Mouse (Mus musculus) cerebellum, postnatal 4 days (tissue): ENCODE measurements around the gene Ubr7.

Experiments used
- DNase-seq, 2 experiments: peaks; one replicate each; pipeline ENCODE4 v3.0.0; 2022; ENCODE audit warnings: low spot score in 2 of 2, mixed read lengths in 1 of 2

The Ubr7 gene

DNA sequence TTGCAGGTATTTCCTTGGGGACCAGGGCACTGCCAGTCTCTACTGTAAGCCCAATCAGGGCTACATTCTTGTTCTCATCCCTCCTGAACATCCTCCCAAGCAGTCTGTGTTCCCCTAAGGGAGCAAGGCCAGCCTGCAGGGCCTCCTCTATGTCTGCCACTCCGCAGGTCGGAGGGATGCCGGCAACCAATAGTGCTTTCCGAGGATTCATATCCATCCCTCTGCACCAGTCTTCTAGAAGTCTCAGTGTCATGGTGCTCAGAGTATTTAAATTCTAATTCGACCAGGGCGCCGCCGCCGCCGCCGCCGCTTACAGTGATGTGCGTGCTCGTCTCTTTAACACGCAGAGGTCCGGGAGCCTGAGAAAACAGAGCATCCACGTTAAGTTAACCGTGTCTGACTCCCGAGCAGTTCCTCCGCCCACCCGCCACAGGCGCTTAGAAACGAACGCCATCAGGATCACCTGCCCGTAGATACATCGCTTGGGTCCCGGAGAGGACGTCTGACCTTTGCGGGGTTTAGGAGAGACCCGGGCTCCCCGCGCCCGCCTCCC lies 14.7 kb upstream of the Ubr7 start:
- DNase-seq = no peak

DNA sequence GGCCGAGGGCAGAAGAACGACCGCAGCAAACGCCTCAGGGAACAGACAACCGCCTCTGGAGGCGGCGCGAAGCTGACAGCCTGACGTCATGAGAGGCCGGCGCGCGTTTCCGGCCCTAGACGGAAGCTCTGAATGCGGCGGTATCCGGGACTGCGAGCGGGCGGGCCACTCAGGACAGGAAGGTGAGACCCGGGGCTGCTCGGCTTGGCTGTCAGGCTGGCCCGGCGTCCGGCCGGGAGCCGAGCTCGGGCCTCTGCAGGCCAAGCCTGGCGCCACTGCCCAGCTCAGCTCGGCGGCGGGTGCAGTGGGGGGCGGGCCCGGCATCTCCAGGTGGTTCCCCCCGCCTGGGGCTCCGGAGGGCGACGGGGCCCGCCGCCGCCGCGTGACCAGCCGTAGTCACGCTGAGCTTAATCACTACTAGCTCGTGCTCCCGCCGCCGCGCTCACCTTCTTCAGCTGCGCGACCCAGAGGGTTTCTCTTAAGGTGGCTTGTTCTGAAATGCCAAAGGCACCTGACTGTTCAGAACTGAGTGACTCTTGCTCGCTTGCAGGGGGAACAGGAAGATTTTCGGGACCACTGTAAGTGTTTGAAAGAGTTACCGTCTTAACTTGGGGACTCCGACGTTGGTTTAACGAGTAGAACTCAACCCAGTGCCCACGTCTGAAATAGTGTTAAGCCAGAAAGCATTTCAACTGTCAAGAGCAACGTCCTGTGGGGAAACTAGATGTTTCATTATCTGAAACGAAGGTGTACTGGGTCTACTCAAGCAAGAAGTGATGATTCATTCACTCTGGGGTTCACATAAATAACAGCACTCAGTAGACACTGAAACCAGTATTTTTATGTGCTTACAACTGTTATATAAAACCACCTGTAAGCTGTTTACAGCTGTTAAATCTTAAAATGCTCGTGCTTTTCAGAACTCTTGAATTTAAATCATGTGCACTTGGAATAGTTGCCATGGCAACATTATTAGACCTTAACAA lies 13.9 kb upstream of the Ubr7 start, which contains the start of the genes Moap1 and Tmem251:
Moap1 (minus strand) TSS at position 73 of the 986 bp plus-strand sequence.
Tmem251 (plus strand) TSS at position 174 of the 986 bp plus-strand sequence.
- DNase-seq = peak; percentile 80 to 82

DNA sequence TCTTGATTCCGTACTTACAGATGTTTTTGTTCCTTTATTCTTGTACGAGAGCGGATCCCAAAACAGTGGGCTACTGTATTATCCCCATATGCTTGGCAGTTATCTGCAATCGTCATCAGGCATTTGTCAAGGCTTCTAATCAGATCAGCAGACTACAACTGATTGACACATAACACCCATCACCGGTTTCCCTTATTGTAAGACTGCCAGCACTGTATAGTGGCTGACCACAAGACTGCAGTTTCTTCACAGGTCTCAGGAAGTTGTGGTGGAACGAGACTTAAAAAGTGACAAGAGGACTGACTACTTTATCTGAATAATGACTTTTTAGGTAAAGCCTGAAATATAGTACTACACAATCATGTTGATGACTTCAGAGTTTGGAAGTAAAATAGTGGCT lies 12.9 kb upstream of the Ubr7 start:
- no peak for DNase-seq

DNA sequence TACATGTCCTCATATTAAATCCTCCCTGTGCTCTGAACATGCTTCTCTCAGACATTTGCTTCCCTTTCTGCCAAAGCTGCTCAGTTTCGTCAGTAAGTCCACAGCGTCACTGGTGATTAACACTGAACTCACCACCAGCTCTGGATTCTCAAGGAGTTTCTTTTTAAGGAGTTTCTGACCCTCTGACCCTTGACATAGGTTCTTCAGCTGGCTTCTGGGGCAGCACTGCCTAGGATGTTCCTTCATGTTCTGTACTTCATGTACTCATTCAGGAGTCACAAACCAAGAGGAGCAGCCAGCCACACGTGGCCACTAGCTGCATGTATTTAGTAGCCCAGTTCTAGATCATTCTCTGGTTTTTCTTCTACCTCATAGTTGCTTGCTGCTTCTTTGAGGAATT lies 9.5 kb upstream of the Ubr7 start:
- DNase-seq = no peak

DNA sequence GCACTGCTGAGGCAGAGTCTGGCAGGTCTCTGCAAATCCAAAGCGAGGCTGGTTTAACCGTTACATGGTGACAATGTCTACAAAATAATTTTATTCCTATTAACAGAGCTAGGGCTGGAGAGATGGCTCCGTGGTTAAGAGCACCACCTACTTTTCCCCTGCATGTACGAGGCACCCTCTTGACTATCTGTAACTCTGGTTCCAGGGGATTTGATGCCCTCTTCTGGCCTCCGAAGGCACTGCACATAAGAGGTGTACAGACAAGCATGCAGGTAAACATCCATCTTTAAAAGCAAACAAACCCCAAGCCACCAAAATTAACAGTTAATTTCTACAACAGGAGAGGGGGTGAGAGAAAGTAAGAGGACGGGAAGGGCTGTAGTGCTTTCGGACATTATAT lies 1.5 kb upstream of the Ubr7 start:
- peak in 1 of 2 experiments; percentile 36 for DNase-seq

DNA sequence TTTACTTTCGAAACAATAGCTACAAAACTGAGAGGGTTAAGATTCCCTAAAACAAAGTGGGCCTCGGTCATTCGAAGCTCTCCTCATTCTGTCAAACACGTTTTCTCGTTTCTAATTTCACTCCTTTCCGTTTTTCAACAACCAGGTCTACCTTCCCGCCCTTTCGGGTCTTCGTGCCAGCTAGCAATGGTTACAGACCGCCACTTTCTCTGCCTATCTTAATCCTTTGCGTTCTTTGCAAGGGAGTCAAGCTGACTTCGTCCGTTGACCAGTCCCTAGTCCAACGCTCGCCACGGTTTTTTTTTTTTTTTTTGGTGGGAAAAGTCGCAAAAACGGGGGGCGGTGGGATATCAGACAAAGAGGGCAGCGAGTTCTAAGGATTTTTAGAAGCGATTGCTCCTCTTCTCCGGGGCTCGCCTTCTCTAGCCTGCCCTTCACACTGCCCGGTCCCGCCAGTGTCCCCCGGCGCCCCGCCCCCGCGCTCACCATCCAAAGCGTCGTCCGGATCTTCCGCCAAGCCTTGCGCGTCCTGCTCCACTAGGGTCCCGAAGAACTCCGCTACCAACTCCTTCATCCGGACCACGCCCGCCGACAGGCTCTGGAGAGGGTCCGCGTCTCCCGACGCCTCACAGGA lies 595 bp upstream of the Ubr7 start:
- no peak for DNase-seq

DNA sequence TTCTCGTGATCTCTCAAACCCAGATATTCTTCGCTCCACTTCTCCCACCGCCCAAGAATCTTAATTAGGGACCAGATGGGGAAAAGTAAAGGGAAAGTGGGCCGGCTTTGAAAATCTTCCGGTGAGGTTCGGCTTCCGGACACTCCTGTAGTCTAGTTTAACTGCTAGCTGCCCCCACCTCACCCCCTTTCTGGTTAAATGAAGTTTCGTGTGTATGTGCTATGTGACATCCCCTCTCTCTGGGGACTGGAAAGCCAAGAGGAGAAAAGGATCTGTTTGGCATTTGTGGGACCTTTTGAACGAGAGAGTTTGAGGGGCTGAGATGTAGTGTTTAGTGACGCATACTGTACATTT lies 613 bp downstream of the Ubr7 start, which contains the start of gene Gm20604:
Gm20604 (minus strand) TSS at position 270 of the 354 bp plus-strand sequence.
- no peak for DNase-seq

DNA sequence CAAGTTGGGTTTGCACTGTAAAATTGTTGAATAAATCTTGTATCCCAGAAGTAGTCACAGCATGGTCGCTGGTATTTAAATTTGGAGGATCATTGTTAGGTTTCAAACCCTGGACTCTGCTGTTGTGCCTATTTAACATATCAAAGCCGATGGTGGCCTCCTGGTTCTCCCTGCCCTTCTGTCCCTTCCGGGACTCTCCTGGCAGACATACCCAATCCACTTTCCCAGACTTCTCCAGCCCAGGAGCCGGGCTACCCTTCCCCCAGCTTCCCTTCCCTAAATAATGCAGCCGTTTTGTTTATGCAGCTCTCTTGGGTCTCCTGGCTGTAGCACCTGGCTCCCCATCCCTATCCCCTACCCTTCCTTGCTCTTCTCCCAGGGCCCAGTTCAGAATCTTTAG lies 1.2 kb downstream of the Ubr7 start:
- DNase-seq = no peak

DNA sequence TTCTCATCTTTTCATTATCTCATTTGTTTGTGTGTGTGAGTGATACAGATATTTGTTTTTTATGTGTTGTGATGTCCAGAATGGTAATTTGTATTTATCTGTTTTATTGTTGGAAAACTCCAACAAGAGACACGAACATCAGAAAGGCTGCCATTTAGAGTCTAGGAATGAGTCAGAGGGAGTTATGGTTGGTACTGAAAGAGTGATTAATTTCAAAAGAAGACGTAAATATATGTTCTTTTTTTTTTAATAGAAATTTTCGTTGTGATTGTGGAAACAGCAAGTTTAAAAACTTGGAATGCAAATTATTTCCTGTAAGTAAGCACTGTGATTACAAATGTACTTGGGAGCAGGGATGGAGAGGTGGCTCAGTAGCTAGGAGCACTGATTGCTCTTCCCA lies 3.9 kb downstream of the Ubr7 start:
- DNase-seq = no peak

DNA sequence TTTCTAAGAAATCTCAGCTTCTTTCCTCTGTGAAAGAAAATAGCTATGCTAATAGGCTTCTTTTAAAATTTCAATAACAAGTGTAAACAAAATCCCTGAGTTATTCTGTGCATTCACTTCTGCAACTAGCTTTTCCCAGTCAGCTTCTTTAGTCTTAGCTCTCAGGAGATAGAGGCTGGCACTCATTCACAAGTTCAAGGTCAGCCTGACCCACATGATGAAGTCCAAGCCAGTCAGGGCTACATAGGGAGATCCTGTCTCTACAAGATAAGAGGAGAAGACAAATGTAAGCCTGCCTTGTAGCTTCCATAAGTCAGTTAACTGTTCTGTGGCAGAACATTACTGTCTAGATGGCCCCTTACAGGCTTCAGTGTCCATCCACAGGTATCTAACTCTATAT lies 5.9 kb downstream of the Ubr7 start:
- no peak for DNase-seq

DNA sequence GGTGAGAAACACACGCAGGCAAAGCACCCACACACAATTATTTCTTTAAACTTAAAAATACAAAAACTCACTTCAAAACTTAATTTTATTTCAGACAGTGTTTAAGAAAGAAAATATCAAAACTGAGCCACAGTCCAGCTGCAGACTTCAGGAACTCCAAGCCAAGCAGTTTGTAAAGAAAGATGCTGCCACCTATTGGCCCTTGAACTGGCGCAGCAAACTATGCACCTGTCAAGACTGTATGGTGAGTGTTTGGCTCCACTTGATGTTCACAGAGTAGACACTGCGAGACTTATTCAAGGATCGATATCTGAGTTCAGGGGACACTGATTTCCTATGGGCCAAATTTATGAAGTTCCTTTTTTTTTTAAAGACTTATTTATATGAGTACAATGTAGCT lies 11.2 kb downstream of the Ubr7 start:
- DNase-seq = no peak

DNA sequence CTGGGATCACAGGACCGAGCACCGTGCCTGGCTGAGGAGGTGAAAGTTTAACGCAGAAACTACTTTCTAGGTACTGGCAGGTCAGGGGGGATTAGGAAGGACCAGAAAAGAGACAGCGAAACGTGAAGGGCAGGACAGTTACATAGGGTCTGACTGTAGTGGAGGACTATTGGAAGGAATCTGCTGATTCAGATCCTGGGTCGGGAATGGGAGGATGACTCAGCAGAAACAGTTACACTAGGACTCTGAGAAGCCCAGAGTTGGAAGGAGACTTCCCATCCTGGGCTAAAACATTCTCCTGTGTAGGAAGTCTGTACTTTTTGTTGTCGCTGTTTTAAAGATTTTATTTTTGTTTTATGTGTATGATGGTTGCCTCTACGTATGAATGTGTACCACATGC lies 13.8 kb downstream of the Ubr7 start:
- DNase-seq = no peak

DNA sequence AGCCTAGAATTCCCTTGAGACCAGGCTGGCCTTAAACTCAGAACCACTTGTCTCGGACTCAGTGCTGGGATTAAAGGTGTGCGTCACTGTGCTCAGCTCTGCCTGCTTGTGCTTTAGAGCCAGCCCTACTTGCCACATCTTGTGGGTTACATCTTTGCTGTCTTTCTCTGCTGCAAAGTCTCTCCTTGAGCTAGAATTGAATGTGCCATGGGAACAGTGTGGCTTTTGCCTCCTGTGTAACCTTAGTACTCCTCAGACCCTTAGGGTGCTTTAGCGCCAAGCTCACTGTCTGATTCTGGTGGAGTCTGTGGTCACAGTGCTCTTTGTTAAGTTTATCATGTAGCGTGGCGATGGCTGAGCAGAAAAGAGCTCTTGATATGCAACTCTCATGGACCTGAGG lies 14.9 kb downstream of the Ubr7 start:
- no peak for DNase-seq

DNA sequence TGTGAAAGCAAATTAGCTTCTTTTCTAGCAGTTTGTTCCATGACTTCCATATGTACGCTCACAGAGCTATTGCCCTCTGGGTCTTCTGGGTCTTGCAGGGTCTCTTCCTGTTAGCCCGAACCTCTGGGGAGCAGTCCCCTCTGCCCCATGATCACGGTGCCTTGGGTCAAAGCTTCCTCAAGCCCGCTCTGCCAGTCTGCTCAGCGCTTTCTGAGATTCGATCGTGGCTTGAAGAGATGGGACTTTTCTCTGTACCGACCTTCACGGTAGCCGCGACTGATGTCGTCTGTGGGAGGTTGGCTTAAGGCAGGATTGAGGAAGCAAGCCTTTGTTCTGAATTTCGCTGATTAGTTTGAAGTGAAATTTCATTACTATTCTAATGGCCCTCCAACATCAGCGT lies 18.3 kb downstream of the Ubr7 start:
- no peak for DNase-seq

DNA sequence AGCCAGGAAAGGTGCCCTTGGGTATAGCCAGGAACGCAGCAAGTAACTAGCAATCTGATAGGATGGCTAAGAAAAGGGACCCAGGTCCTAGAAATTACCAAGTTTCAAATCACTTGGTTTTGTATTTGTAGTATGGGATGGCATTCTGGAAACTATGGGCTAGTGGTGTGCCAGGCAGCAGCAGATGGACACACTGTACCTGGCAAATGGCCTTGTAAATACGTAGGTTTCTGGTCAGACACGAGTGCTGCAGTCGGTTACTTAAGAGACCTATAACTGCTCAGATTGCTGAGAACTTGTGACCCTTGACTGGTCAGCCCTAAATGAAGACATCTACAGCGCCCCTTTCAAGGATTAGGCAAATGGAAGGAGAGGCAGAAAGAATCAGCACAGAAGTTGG lies 20.4 kb downstream of the Ubr7 start:
- no peak for DNase-seq

DNA sequence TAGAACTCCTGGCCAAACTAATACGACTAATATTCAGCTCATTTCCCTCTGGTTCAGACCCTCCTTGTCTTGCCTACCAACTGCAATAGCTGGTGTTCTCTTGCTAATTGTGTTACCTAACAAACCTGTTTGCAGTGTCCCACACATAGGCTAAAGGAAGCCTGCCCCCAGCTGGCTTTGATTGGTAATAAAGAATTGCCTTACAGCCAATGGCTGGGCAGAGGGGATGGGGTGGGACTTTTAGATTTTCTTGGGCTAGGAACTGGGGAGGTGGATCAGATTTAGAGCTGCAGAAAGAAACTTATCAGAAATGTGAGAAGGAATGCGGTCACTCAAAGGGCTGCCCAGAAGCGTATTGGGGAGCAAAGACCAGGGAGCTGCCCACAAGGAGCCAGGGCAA lies 21.7 kb downstream of the Ubr7 start:
- no peak for DNase-seq

DNA sequence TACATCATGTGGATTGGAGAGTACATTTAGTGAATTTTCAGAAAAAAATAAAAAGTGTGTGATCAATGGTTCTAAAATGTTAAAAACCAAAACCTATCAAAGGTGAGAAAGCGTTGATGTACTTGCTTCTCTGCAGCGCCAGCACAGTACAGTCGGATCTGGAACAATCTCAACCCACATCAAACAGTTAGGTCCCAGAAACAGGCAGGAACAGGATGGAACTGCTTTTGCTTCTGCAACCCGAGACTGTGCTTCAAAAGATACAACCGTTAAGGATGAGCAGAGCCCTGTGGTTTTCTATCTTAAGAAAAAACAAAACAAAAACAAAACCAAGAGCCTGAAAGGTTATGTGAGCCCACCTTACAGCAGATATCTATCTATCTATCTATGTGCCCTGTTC lies 25.1 kb downstream of the Ubr7 start:
- DNase-seq = no peak

DNA sequence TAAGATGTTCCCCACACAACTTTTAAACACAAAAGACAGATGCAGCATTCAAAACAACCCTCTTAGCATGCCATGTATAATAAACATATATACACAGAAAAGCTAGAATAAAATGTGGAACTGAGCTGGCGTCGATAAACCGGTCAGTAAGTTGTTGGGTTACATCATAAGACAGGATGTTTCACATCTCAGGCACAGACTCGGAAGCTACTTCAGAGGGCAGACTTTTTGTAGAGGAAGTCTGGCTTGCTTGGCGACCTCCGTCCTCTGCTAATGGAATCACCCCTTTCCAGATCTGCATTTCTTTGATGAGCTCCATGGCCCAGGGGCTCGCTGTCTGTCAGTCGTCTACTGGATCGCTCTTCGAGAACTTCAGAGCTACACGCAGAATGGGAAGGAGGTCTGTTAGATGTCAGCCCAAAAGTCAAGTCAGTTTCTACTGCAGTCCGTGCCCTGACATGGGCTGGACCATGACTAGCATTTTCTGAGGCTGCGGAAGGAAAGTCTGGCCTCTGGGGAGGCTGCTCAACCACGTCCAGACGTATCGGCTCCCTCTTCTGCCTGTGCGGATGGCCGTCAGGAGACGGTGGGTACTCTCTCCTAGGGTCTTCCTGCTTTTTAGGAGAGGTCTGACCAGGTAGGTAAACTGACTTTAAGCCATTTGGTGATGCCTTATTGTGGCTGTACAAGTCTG lies 27.3 kb downstream of the Ubr7 start:
- DNase-seq = no peak

DNA sequence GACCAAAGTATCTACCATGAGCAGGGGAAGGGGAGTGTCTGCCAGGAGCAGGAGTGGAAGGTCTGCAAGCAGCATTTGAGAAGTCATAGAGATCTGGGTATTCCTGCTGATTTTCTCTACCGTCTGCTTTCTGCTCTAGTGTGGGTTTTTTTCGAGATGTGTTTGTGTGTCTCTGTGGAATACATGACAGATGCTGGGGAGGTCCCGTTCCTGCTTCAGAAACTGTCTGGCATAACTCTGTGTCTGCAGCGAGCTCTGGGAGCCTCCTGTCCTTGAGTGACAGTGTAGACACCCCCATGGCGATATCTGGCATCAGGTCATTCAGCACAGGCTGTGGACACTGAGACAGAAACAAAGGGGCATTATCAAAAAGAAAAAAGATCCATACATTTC lies 27.8 kb downstream of the Ubr7 start:
- DNase-seq = no peak

DNA sequence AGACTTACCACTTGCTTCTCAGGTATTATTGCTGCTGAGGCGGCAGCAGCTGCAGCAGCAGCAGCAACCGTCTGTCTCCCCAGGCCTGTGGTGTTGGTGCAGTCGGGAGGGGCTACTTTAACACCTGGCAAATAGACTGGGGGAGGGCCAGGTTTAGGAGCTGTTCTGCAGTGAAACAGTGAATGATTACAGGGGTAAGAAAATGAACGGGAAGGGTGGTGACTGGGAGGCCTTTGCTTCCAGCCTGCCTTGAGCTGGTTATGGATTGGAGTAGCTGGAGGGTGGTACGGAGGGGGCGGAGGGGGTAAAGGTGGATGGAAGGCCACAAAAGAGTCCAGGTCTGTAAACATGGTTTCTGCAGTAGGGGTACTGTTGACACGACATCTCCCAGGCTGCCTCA lies 30.2 kb downstream of the Ubr7 start:
- DNase-seq = no peak

DNA sequence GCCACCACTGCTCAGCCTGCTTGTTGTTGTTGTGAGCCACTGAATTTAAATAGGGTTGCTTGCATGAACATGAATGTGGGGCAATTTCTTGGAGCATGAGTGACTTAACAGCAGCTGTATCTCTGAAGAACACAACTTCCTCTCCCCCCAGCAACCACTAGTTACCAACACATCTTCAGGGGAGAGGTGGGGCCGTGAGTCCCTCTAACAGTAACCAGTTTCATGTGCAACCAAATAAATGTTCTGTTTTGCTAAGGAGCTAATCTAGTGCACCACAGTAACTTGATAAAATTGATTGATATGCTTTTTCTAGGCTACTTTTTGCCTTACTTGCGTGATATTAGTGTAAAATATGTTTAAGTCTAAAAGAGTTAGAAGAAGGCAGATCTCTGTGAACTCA lies 41.8 kb downstream of the Ubr7 start:
- no peak for DNase-seq

DNA sequence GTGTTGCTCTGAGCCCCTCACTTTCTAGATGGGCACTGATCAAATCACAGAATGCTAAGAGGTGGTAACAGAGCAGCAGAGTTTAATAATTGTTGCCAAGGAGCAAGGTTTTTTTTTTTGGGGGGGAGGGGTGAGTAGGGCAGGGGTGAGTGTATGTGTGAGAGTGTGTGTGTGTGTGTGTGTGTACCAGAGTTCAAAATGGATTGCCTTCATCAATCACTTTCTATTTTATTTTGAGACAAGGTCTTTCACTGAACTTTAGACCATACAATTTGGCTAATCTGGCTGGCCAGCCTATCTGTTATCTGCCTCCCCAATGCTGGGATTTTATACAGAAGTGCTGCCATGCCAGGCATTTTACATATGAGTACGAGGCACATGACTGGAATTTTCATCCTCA lies 57.1 kb downstream of the Ubr7 start:
- DNase-seq = no peak
